Mouse (Mus musculus): ENCODE data around the gene Sardh.

DNA sequence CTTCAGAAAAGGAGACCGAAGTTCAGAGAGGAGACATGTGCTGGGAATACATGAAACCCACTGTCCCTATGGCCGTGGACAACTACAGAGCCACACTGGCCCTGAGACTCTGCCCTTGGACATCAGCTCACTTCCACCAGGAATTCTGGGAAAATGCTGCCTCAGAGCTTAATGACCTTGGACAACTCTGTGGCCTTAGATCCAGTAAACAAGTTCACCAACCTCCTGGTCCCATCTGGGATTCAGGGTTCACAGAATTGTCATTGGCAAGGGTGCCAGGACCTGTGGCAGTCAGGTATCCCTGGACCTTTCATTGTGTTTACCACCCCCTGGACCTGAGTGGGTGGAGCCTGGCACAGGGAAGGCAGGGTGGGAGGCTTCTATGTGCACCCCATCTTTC, 32.6 kb downstream of the Sardh start:
- TF ChIP-seq POLR2A (IDR thresholded peaks at IDR 0.05; ENCODE audit: borderline replicate concordance, extremely low read depth, insufficient read depth, insufficient read length, poor library complexity, severe bottlenecking), result no peak
- TF ChIP-seq CTCF (IDR thresholded peaks at IDR 0.05; ENCODE audit: borderline replicate concordance, extremely low read depth, insufficient read depth, insufficient read length), result no peak

All from brain, embryonic 14.5 days (tissue).